Mouse (Mus musculus): ENCODE data around the gene Ltbp3.

Ltbp3 gene

DNA sequence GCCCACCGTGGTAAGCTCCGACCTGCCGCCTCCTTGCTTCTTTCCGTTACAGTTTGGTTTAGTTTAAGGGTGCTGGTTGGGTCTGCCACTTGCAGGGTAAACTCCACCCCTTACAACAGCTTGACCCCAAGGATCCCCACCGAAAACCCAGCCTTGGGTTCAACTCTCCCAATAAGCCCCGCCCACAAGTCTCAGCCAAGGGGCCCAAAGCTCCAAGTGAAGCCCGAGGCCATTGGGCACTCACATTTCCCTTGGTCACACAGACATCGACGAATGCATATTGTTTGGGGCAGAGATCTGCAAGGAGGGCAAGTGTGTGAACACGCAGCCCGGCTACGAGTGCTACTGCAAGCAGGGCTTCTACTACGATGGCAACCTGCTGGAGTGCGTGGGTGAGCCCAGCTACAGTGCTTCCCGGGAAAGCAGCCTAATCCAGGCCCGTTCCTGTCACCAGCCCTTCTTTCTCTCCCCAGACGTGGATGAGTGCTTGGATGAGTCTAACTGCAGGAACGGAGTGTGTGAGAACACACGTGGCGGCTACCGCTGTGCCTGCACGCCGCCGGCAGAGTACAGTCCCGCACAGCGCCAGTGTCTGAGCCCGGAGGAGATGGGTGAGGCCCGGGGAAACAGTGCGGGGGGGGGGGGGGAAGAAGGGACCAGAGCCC is 15.7 kb downstream of the Ltbp3 start:
- DNase-seq = no peak

DNA sequence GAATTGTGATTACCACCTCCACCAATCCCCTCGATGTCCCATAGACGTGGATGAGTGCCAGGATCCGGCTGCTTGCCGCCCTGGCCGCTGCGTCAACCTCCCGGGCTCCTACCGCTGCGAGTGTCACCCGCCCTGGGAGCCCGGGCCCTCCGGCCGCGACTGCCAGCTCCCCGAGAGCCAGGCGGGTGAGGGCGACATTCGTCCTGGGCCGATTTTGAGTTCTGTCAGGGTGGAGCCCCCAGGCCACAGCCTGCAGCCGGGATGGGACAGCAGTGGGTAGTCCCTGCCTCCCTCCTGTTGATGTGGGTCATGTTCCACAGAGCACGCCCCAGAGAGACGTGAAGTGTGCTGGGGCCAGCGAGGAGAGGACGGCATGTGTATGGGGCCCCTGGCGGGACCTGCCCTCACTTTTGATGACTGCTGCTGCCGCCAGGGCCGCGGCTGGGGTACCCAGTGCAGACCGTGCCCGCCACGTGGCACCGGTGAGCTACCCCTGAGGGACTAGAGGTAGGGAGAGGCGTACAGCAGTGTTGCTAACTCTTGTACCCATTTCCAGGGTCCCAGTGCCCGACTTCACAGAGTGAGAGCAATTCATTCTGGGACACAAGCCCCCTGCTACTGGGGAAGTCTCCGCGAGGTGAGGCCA is 16.4 kb downstream of the Ltbp3 start:
- no peak for DNase-seq

- DNase-seq = no peak
Measured at GRCm38 (mm10) chr19:5758878-5759403, 18.2 kb downstream of the Ltbp3 start.

- no peak for DNase-seq
Measured at GRCm38 (mm10) chr19:5763163-5763562, 22.5 kb downstream of the Ltbp3 start.

GRCm38 (mm10) chr19:5767271-5767670 is 26.6 kb downstream of the Ltbp3 start:
- no peak for DNase-seq

DNA sequence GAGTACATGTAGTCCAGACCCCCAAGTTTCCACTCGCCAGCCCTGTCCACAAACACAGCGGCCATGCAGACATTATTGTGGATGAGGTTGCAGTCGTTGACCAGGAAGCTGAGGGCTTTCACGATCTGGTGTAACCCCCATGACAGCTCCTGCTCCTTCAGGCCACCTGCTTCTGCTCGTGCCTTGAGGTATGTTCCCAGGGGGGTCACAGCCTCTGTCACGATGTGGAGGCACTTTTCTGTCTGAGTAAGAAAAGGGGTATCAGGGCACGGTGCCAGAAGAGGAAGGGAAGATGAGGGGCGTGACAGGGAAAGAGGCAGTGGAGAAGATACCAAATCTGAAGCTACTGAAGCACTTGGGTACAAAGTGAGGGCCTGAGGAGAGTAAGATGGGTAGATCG is 29.6 kb downstream of the Ltbp3 start:
- no peak for DNase-seq

- DNase-seq = peak; percentile 98
Measured at GRCm38 (mm10) chr19:5770925-5771860, 30.5 kb downstream of the Ltbp3 start, which contains the start of gene Scyl1. Scyl1 (minus strand) TSS chr19:5771419.

GRCm38 (mm10) chr19:5777387-5778032 is 36.8 kb downstream of the Ltbp3 start:
- no peak for DNase-seq

- no peak for DNase-seq
Measured at GRCm38 (mm10) chr19:5778312-5778711, 37.6 kb downstream of the Ltbp3 start.

DNA sequence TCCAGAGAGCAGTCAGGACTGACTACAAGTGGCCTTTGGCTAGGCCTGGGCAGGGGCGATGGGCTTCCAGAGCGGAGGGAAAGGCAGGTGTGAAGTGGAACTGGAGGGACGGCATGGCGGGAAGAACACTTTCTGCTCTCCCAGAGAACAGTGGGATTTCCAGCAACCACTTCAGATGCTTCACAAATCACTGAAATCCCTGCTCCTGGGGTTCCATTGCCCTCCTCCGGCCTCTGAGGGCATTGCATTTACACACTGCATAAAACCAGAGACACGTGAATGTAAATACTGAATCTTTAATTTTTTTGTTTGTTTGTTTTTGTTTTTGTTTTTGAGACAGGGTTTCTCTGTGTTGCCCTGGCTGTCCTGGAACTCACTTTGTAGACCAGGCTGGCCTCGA is 39.5 kb downstream of the Ltbp3 start:
- peak; percentile 39 for DNase-seq

DNA sequence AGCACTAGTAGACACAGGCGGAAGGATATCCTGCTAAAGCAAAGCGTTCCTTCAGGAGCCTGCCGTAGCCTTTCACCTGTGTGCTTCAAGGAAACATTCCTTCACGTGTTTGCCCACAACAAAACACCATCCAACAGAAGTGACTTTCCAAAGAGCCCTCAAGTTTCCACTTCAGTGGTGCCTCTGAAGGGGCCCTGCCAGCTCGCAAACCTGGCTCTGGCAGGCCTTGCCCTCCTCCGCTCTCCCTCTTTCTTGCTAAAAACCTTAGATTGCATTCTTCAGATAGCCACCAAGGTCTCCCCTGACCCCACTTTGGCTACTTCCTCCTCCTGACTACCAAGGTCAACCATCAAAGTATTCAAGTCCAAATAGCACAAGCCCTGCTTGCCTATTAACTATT is 40.8 kb downstream of the Ltbp3 start:
- DNase-seq = no peak

GRCm38 (mm10) chr19:5782121-5782520 is 41.4 kb downstream of the Ltbp3 start:
- DNase-seq = no peak

DNA sequence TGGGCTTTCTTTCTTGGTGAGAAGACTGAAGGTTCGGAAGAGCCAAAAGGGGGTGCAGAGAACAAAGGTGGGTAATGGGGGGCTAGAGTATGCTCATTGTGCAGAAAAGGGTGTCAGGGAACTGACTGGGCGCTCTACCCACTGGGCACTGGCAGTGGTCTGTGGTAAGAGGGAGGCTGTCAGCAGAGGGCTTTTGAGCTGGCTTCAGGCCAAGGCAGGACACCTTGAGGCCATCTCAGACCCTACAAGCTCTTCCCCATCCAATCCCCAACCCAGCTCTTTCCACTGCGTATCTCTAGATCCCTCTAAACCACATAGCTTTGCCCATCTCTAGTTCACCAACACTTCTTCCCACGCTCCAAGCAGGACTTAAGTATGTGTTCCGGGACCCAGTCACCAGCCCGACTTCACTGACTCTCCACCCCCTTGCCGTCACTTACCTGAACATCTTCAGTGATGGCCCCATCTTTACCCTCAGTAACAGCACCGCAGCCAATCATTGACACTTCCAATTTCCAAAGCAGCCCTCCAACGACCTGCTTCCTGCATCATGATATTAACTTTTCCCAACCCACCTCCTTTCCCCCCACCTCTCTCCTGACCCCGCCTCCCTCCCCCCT is 44.4 kb downstream of the Ltbp3 start:
- no peak for DNase-seq

- DNase-seq = peak; percentile 93
Measured at GRCm38 (mm10) chr19:5786441-5787114, 45.9 kb downstream of the Ltbp3 start.

- peak; percentile 92 for DNase-seq
Measured at GRCm38 (mm10) chr19:5787128-5787635, 46.5 kb downstream of the Ltbp3 start.

- DNase-seq = no peak
Measured at GRCm38 (mm10) chr19:5787920-5788319, 47.2 kb downstream of the Ltbp3 start.

DNA sequence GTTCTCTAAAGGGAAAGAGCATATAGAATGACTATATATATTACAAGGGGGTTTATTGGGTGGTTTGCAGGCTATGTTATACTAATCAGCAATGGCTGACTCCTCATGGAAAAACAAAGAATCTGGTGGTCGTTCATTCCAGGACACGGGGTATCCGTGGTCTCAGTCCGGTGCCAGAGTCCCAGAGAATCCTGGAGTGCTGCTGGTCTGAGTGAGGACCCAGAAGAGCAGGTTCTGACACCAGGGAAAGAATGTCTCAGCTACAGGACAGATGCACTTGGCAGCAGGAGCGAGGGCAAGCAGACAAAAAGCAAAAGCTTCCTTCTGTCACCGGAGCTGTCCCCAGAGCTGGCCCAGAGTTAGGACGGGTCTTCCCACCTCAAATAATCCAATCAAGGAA is 47.9 kb downstream of the Ltbp3 start:
- no peak for DNase-seq

DNA sequence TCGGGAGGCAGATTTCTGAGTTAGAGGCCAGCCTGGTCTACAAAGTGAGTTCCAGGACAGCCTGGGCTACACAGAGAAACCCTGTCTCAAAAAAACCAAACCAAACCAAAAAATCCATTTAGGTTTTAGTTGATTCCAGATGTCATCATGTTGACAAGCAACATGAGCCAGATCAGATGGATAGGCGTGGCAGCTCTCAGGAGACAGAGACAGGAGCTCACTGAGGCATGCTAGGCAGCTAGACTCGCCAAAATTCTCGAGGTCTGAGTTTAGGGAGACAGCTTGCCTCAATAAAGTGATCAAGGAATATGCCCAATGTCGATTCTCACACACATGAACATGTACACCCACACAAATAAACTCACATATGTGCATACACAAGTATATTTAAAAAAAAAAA is 48.4 kb downstream of the Ltbp3 start:
- no peak for DNase-seq

GRCm38 (mm10) chr19:5791329-5791728 is 50.6 kb downstream of the Ltbp3 start:
- no peak for DNase-seq

DNA sequence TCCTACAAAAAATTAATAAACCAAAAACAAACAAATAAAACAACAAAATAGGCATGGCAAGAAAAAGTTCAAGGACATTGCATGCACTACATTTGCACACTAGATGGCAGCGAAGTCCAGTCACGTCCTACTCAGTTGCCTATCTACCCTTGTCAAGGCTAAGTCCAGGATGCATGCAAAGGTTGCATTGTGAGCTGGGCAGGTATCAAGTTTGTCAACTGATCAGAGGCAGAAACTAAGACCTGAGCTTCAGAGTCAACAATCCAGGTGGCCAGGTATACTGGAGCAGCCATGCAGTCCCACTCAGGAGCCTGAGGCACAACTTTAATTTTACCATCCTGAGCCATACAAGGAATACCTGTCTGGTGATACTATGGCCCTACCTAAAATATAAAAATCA is 52.4 kb downstream of the Ltbp3 start:
- peak; percentile 74 for DNase-seq
